Mouse (Mus musculus): Measurements from ENCODE around the gene Nr2f1. TPM values are rescaled to one million over a fixed set of nuclear protein-coding genes. Genes with fewer than 3 reads are reported as not detected.

Nr2f1 gene
- total RNA-seq, 1 experiment from 2014 or later, result not detected

- ATAC-seq (replicated peaks in 1 of 2; ENCODE audit: insufficient read depth in 1 of 2, low FRiP score in 2 of 2, low TSS enrichment in 1 of 2, low read depth in 1 of 2, poor library complexity in 2 of 2, severe bottlenecking in 2 of 2), result peak in 1 of 2 experiments; percentile 30; a peak in 3 of 4 replicates
Measured at GRCm38 (mm10) chr13:78202574-78203347, 3.2 kb upstream of the Nr2f1 start.

- ATAC-seq (replicated peaks in 1 of 2; ENCODE audit: insufficient read depth in 1 of 2, low FRiP score in 2 of 2, low TSS enrichment in 1 of 2, low read depth in 1 of 2, poor library complexity in 2 of 2, severe bottlenecking in 2 of 2), result peak; percentile 2 to 20; a peak in 2 of 4 replicates
Measured at GRCm38 (mm10) chr13:78201871-78202565, 2.5 kb upstream of the Nr2f1 start.

- ATAC-seq (replicated peaks in 1 of 2; ENCODE audit: insufficient read depth in 1 of 2, low FRiP score in 2 of 2, low TSS enrichment in 1 of 2, low read depth in 1 of 2, poor library complexity in 2 of 2, severe bottlenecking in 2 of 2), result peak; percentile 71 to 72
Measured at GRCm38 (mm10) chr13:78200991-78201870, 1.7 kb upstream of the Nr2f1 start.

GRCm38 (mm10) chr13:78200407-78200806 lies 850 bp upstream of the Nr2f1 start:
- ATAC-seq (replicated peaks in 1 of 2; ENCODE audit: insufficient read depth in 1 of 2, low FRiP score in 2 of 2, low TSS enrichment in 1 of 2, low read depth in 1 of 2, poor library complexity in 2 of 2, severe bottlenecking in 2 of 2), result no peak

GRCm38 (mm10) chr13:78198871-78199641 lies 501 bp downstream of the Nr2f1 start:
- ATAC-seq (replicated peaks in 1 of 2; ENCODE audit: insufficient read depth in 1 of 2, low FRiP score in 2 of 2, low TSS enrichment in 1 of 2, low read depth in 1 of 2, poor library complexity in 2 of 2, severe bottlenecking in 2 of 2), result no peak

GRCm38 (mm10) chr13:78198391-78198870 lies 1.1 kb downstream of the Nr2f1 start:
- ATAC-seq (replicated peaks in 1 of 2; ENCODE audit: insufficient read depth in 1 of 2, low FRiP score in 2 of 2, low TSS enrichment in 1 of 2, low read depth in 1 of 2, poor library complexity in 2 of 2, severe bottlenecking in 2 of 2), result no peak

- no peak for ATAC-seq (replicated peaks in 1 of 2; ENCODE audit: insufficient read depth in 1 of 2, low FRiP score in 2 of 2, low TSS enrichment in 1 of 2, low read depth in 1 of 2, poor library complexity in 2 of 2, severe bottlenecking in 2 of 2)
Measured at GRCm38 (mm10) chr13:78197819-78198390, 1.7 kb downstream of the Nr2f1 start.

GRCm38 (mm10) chr13:78197286-78197818 lies 2.2 kb downstream of the Nr2f1 start:
- ATAC-seq (replicated peaks in 1 of 2; ENCODE audit: insufficient read depth in 1 of 2, low FRiP score in 2 of 2, low TSS enrichment in 1 of 2, low read depth in 1 of 2, poor library complexity in 2 of 2, severe bottlenecking in 2 of 2), result no peak

GRCm38 (mm10) chr13:78196236-78196796 lies 3.2 kb downstream of the Nr2f1 start:
- no peak for ATAC-seq (replicated peaks in 1 of 2; ENCODE audit: insufficient read depth in 1 of 2, low FRiP score in 2 of 2, low TSS enrichment in 1 of 2, low read depth in 1 of 2, poor library complexity in 2 of 2, severe bottlenecking in 2 of 2)

GRCm38 (mm10) chr13:78195601-78196115 lies 3.9 kb downstream of the Nr2f1 start:
- ATAC-seq (replicated peaks in 1 of 2; ENCODE audit: insufficient read depth in 1 of 2, low FRiP score in 2 of 2, low TSS enrichment in 1 of 2, low read depth in 1 of 2, poor library complexity in 2 of 2, severe bottlenecking in 2 of 2), result no peak

- peak in 1 of 2 experiments; percentile 8; a peak in 1 of 4 replicates for ATAC-seq (replicated peaks in 1 of 2; ENCODE audit: insufficient read depth in 1 of 2, low FRiP score in 2 of 2, low TSS enrichment in 1 of 2, low read depth in 1 of 2, poor library complexity in 2 of 2, severe bottlenecking in 2 of 2)
Measured at GRCm38 (mm10) chr13:78194850-78195600, 4.5 kb downstream of the Nr2f1 start.

GRCm38 (mm10) chr13:78194135-78194849 lies 5.3 kb downstream of the Nr2f1 start:
- no peak for ATAC-seq (replicated peaks in 1 of 2; ENCODE audit: insufficient read depth in 1 of 2, low FRiP score in 2 of 2, low TSS enrichment in 1 of 2, low read depth in 1 of 2, poor library complexity in 2 of 2, severe bottlenecking in 2 of 2)

GRCm38 (mm10) chr13:78193211-78193610 lies 6.3 kb downstream of the Nr2f1 start:
- ATAC-seq (replicated peaks in 1 of 2; ENCODE audit: insufficient read depth in 1 of 2, low FRiP score in 2 of 2, low TSS enrichment in 1 of 2, low read depth in 1 of 2, poor library complexity in 2 of 2, severe bottlenecking in 2 of 2), result no peak

GRCm38 (mm10) chr13:78189586-78189985 lies 10.0 kb downstream of the Nr2f1 start:
- no peak for ATAC-seq (replicated peaks in 1 of 2; ENCODE audit: insufficient read depth in 1 of 2, low FRiP score in 2 of 2, low TSS enrichment in 1 of 2, low read depth in 1 of 2, poor library complexity in 2 of 2, severe bottlenecking in 2 of 2)

- ATAC-seq (replicated peaks in 1 of 2; ENCODE audit: insufficient read depth in 1 of 2, low FRiP score in 2 of 2, low TSS enrichment in 1 of 2, low read depth in 1 of 2, poor library complexity in 2 of 2, severe bottlenecking in 2 of 2), result no peak
Measured at GRCm38 (mm10) chr13:78187833-78188232, 11.7 kb downstream of the Nr2f1 start.

All from hematopoietic stem cell, adult 5-6 weeks (primary cell).